Mouse (Mus musculus): ENCODE measurements around the gene Nme3. TPM values are rescaled to one million over a fixed set of nuclear protein-coding genes. Genes with fewer than 3 reads are reported as not detected.
A peak's percentile ranks its signal among the peaks of the same experiment; 100 is the strongest.

Nme3 gene
- polyA plus RNA-seq, 1 experiment from 2014 or later = 49.7 TPM

- WGBS = 74% methylated on average over 9 of the region's 9 CpGs
- H3K27ac ChIP-seq (ENCODE audit: low read depth, low read length) = no peak overlapping the region
- H3K36me3 ChIP-seq (ENCODE audit: control insufficient read depth, insufficient read depth, low read length) = peaks cover 40% of the 10 kb centered on the region
- H3K4me3 ChIP-seq (ENCODE audit: low read depth, low read length) = no peak overlapping the region
- ATAC-seq (ENCODE audit: low FRiP score) (no peak), DNase-seq (ENCODE audit: low spot score) (peak; percentile 52)
- no peaks in the 10 kb centered on the region for H3K4me1 ChIP-seq (replicated peaks; ENCODE audit: control insufficient read depth, insufficient read depth, low read length)
- no peaks in the 10 kb centered on the region for H3K27me3 ChIP-seq (ENCODE audit: control insufficient read depth, insufficient read depth, low read length)
- no peaks in the 10 kb centered on the region for H3K9me3 ChIP-seq (ENCODE audit: control insufficient read depth, low read length)
- no peak overlapping the region for H3K9ac ChIP-seq (ENCODE audit: low read depth, low read length)
- no peak overlapping the region for H3K4me2 ChIP-seq (replicated peaks; ENCODE audit: low read depth, low read length)
Observed at GRCm38 (mm10) chr17:24902671-24903474, 6.6 kb downstream of the Nme3 start.

DNA sequence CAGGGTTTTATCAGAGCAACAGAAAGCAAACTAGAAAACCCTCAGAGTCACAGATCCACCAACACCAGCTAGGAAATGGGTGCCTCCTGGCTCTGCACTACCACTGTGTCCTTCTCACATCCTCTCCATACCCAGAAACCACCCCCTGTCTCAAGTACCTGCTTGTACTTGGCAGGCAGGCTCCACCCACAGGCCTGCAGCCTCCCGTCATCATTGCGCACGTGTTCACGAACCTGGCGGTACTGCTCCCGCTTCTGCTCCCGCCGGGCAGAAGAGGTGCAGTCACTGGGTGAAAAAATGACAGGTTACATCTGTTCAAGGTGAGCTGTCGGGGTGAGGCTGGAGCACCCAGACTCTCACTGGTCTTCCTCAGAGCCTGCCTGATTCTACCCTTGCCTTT is 7.5 kb downstream of the Nme3 start:
- ATAC-seq (ENCODE audit: low FRiP score) (no peak), DNase-seq (ENCODE audit: low spot score) (no peak)
- no peak overlapping the region for H3K4me3 ChIP-seq (ENCODE audit: low read depth, low read length)
- H3K36me3 ChIP-seq (ENCODE audit: control insufficient read depth, insufficient read depth, low read length) = peaks cover 35% of the 10 kb centered on the region
- H3K9ac ChIP-seq (ENCODE audit: low read depth, low read length) = no peak overlapping the region
- H3K27ac ChIP-seq (ENCODE audit: low read depth, low read length) = no peak overlapping the region
- H3K4me2 ChIP-seq (replicated peaks; ENCODE audit: low read depth, low read length) = no peak overlapping the region
- H3K27me3 ChIP-seq (ENCODE audit: control insufficient read depth, insufficient read depth, low read length) = no peaks in the 10 kb centered on the region
- H3K4me1 ChIP-seq (replicated peaks; ENCODE audit: control insufficient read depth, insufficient read depth, low read length) = no peaks in the 10 kb centered on the region
- WGBS = 86% methylated on average over 9 of the region's 9 CpGs
- H3K9me3 ChIP-seq (ENCODE audit: control insufficient read depth, low read length) = no peaks in the 10 kb centered on the region

DNA sequence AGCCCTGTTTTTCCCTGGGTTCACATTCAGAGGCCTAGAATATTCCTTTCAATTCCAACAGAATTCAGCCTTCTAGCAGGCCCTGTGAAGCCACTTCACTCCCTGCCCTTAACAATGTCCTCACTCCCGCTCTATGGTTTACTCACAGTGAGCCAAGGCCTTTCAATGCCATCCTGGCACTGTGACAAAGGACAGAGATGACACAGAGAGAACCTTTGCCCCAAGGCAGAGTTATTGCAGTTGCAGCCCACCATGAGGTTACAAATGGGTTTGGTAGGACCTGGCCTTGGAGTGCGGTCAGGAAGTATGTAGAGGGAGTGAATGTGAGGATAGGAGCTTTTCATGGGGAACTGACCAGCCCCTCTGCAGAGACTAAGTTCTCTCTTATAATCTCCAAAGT is 11.3 kb downstream of the Nme3 start:
- no peaks in the 10 kb centered on the region for H3K4me1 ChIP-seq (replicated peaks; ENCODE audit: control insufficient read depth, insufficient read depth, low read length)
- no peak overlapping the region for H3K4me3 ChIP-seq (ENCODE audit: low read depth, low read length)
- H3K9ac ChIP-seq (ENCODE audit: low read depth, low read length) = no peak overlapping the region
- H3K36me3 ChIP-seq (ENCODE audit: control insufficient read depth, insufficient read depth, low read length) = peaks cover 17% of the 10 kb centered on the region; the same call in 1 of the 2 replicates
- WGBS = 93% methylated on average over 2 of the region's 2 CpGs
- no peaks in the 10 kb centered on the region for H3K9me3 ChIP-seq (ENCODE audit: control insufficient read depth, low read length)
- DNase-seq (ENCODE audit: low spot score) (no peak), ATAC-seq (ENCODE audit: low FRiP score) (no peak)
- no peaks in the 10 kb centered on the region for H3K27me3 ChIP-seq (ENCODE audit: control insufficient read depth, insufficient read depth, low read length)
- no peak overlapping the region for H3K27ac ChIP-seq (ENCODE audit: low read depth, low read length)
- H3K4me2 ChIP-seq (replicated peaks; ENCODE audit: low read depth, low read length) = no peak overlapping the region

DNA sequence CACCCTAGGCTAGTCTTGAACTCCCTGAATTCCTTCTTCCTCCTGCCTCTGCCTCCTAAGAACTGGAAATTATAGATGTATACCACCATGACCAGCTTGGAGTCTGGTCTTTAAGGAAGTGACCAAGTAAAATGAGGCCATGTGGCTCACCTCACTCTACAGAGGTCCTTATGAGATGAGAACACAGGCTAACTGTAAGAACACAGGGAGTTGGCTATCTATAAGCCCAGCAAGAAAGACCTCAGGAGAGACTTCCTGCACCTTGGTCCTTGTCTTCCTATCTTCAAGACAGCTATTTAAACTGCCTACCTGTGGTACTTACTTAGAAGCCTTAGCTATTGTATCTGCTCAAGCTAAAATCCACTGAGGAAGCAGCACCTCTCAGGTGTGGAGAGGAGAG is 17.7 kb downstream of the Nme3 start:
- H3K4me3 ChIP-seq (ENCODE audit: low read depth, low read length) = no peak overlapping the region
- no peak overlapping the region for H3K4me2 ChIP-seq (replicated peaks; ENCODE audit: low read depth, low read length)
- ATAC-seq (ENCODE audit: low FRiP score) (no peak), DNase-seq (ENCODE audit: low spot score) (no peak)
- no peaks in the 10 kb centered on the region for H3K9me3 ChIP-seq (ENCODE audit: control insufficient read depth, low read length)
- H3K27me3 ChIP-seq (ENCODE audit: control insufficient read depth, insufficient read depth, low read length) = no peaks in the 10 kb centered on the region
- peaks cover 14% of the 10 kb centered on the region for H3K36me3 ChIP-seq (ENCODE audit: control insufficient read depth, insufficient read depth, low read length)
- no peak overlapping the region for H3K27ac ChIP-seq (ENCODE audit: low read depth, low read length)
- H3K9ac ChIP-seq (ENCODE audit: low read depth, low read length) = no peak overlapping the region
- no peaks in the 10 kb centered on the region for H3K4me1 ChIP-seq (replicated peaks; ENCODE audit: control insufficient read depth, insufficient read depth, low read length)

- Histone ChIP-seq H3K27me3 (ENCODE audit: control insufficient read depth, insufficient read depth, low read length) (no peaks in the 10 kb centered on the region), H3K9me3 (ENCODE audit: control insufficient read depth, low read length) (no peaks in the 10 kb centered on the region), H3K9ac (ENCODE audit: low read depth, low read length) (no peak overlapping the region), H3K4me2 (replicated peaks; ENCODE audit: low read depth, low read length) (no peak overlapping the region), H3K27ac (ENCODE audit: low read depth, low read length) (no peak overlapping the region), H3K4me1 (replicated peaks; ENCODE audit: control insufficient read depth, insufficient read depth, low read length) (no peaks in the 10 kb centered on the region), H3K4me3 (ENCODE audit: low read depth, low read length) (no peak overlapping the region), H3K36me3 (ENCODE audit: control insufficient read depth, insufficient read depth, low read length) (peaks cover 20% of the 10 kb centered on the region; the same call in 1 of the 2 replicates)
- DNase-seq (ENCODE audit: low spot score) = no peak
- ATAC-seq (ENCODE audit: low FRiP score) = no peak
- WGBS = 100% methylated on average over 1 of the region's 1 CpGs
Observed at GRCm38 (mm10) chr17:24923246-24923645, 26.9 kb downstream of the Nme3 start.

DNA sequence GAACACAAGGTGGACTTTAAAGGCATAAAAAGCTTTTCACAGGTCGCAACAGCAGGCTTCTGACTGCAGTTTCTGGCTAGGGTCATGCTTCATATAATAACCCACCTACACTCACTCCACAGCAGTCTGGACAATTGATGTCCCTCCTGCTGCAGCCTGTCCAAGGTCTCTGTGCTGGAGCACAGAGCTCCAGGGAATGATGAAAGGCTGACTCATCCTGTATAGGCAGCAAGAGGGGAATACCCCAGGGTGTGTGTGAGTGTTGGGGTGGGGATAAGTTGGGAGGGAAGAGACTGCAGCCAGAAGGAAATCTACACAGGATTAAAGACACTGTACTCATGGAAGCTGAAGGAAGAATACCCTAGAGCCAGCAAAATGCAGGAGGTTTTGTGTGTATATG is 33.2 kb downstream of the Nme3 start:
- WGBS = 91% methylated on average over 1 of the region's 1 CpGs
- no peak overlapping the region for H3K4me2 ChIP-seq (replicated peaks; ENCODE audit: low read depth, low read length)

GRCm38 (mm10) chr17:24932431-24932830 is 36.1 kb downstream of the Nme3 start:
- H3K27me3 ChIP-seq (ENCODE audit: control insufficient read depth, insufficient read depth, low read length) = no peaks in the 10 kb centered on the region
- no peak overlapping the region for H3K4me2 ChIP-seq (replicated peaks; ENCODE audit: low read depth, low read length)
- H3K9ac ChIP-seq (ENCODE audit: low read depth, low read length) = no peak overlapping the region
- H3K9me3 ChIP-seq (ENCODE audit: control insufficient read depth, low read length) = no peaks in the 10 kb centered on the region
- peaks cover 6% of the 10 kb centered on the region; the same call in 1 of the 2 replicates for H3K4me1 ChIP-seq (replicated peaks; ENCODE audit: control insufficient read depth, insufficient read depth, low read length)
- H3K27ac ChIP-seq (ENCODE audit: low read depth, low read length) = no peak overlapping the region
- H3K36me3 ChIP-seq (ENCODE audit: control insufficient read depth, insufficient read depth, low read length) = no peaks in the 10 kb centered on the region
- no peak for ATAC-seq (ENCODE audit: low FRiP score)
- no peak overlapping the region for H3K4me3 ChIP-seq (ENCODE audit: low read depth, low read length)
- DNase-seq (ENCODE audit: low spot score) = no peak
- 93% methylated on average over 4 of the region's 4 CpGs for WGBS

More for the DNA sequence above, 33.2 kb downstream of the Nme3 start:
- Histone ChIP-seq H3K9ac (ENCODE audit: low read depth, low read length) (no peak overlapping the region), H3K4me1 (replicated peaks; ENCODE audit: control insufficient read depth, insufficient read depth, low read length) (0 out of 2 replicates have a peak, but pooled peaks cover 3% of the 10 kb centered on the region), H3K27ac (ENCODE audit: low read depth, low read length) (no peak overlapping the region), H3K4me3 (ENCODE audit: low read depth, low read length) (no peak overlapping the region), H3K36me3 (ENCODE audit: control insufficient read depth, insufficient read depth, low read length) (peaks cover 2% of the 10 kb centered on the region; the same call in 1 of the 2 replicates), H3K9me3 (ENCODE audit: control insufficient read depth, low read length) (no peaks in the 10 kb centered on the region), H3K27me3 (ENCODE audit: control insufficient read depth, insufficient read depth, low read length) (no peaks in the 10 kb centered on the region)
- DNase-seq (ENCODE audit: low spot score) = no peak
- no peak for ATAC-seq (ENCODE audit: low FRiP score)

- peaks cover 6% of the 10 kb centered on the region; the same call in 1 of the 2 replicates for H3K4me1 ChIP-seq (replicated peaks; ENCODE audit: control insufficient read depth, insufficient read depth, low read length)
- no peaks in the 10 kb centered on the region for H3K9me3 ChIP-seq (ENCODE audit: control insufficient read depth, low read length)
- no peak overlapping the region for H3K9ac ChIP-seq (ENCODE audit: low read depth, low read length)
- no peak overlapping the region for H3K27ac ChIP-seq (ENCODE audit: low read depth, low read length)
- H3K4me2 ChIP-seq (replicated peaks; ENCODE audit: low read depth, low read length) = no peak overlapping the region
- 81% methylated on average over 4 of the region's 4 CpGs for WGBS
- H3K36me3 ChIP-seq (ENCODE audit: control insufficient read depth, insufficient read depth, low read length) = no peaks in the 10 kb centered on the region
- no peaks in the 10 kb centered on the region for H3K27me3 ChIP-seq (ENCODE audit: control insufficient read depth, insufficient read depth, low read length)
- no peak overlapping the region for H3K4me3 ChIP-seq (ENCODE audit: low read depth, low read length)
- DNase-seq (ENCODE audit: low spot score) (no peak), ATAC-seq (ENCODE audit: low FRiP score) (no peak)
Observed at GRCm38 (mm10) chr17:24933163-24933562, 36.9 kb downstream of the Nme3 start.

DNA sequence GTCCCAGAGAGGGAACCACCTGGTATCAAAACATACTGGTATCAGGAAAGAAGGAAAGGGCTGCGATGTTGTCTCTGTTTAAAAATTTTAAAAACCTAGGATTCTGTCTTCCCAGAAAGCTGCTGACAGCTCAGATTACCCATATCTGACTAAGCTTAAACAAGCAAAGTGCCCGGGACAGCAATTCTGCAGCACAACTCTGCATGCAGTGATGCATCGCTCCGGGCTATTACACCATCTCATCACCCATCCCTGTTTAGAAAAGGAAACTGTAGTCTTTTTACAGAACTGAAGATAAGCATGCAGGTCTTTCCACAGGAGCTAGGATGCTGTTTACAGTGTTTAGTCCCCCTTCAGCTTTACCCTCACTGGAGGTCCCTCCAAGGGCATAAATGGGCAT is 38.6 kb downstream of the Nme3 start:
- H3K4me1 ChIP-seq (replicated peaks; ENCODE audit: control insufficient read depth, insufficient read depth, low read length) = peaks cover 6% of the 10 kb centered on the region; the same call in 1 of the 2 replicates
- no peaks in the 10 kb centered on the region for H3K9me3 ChIP-seq (ENCODE audit: control insufficient read depth, low read length)
- 89% methylated on average over 4 of the region's 4 CpGs for WGBS
- peak overlapping the region; percentile 93 for H3K9ac ChIP-seq (ENCODE audit: low read depth, low read length)
- H3K27me3 ChIP-seq (ENCODE audit: control insufficient read depth, insufficient read depth, low read length) = no peaks in the 10 kb centered on the region
- H3K36me3 ChIP-seq (ENCODE audit: control insufficient read depth, insufficient read depth, low read length) = no peaks in the 10 kb centered on the region
- H3K4me3 ChIP-seq (ENCODE audit: low read depth, low read length) = peak overlapping the region; percentile 97; the same call in 1 of the 2 replicates
- H3K4me2 ChIP-seq (replicated peaks; ENCODE audit: low read depth, low read length) = peak overlapping the region; percentile 58
- DNase-seq (ENCODE audit: low spot score) (no peak), ATAC-seq (ENCODE audit: low FRiP score) (no peak)
- no peak overlapping the region for H3K27ac ChIP-seq (ENCODE audit: low read depth, low read length)
